Mouse (Mus musculus) spleen, postnatal 14 days (tissue): ENCODE measurements around the gene Thumpd3.
A peak's percentile ranks its signal among the peaks of the same experiment; 100 is the strongest.

Source experiments
- DNase-seq, 2 experiments: peaks; one replicate each; pipeline ENCODE4 v3.0.0; 2021 to 2022; ENCODE audit warnings: low spot score in 2 of 2

Thumpd3 gene

DNA sequence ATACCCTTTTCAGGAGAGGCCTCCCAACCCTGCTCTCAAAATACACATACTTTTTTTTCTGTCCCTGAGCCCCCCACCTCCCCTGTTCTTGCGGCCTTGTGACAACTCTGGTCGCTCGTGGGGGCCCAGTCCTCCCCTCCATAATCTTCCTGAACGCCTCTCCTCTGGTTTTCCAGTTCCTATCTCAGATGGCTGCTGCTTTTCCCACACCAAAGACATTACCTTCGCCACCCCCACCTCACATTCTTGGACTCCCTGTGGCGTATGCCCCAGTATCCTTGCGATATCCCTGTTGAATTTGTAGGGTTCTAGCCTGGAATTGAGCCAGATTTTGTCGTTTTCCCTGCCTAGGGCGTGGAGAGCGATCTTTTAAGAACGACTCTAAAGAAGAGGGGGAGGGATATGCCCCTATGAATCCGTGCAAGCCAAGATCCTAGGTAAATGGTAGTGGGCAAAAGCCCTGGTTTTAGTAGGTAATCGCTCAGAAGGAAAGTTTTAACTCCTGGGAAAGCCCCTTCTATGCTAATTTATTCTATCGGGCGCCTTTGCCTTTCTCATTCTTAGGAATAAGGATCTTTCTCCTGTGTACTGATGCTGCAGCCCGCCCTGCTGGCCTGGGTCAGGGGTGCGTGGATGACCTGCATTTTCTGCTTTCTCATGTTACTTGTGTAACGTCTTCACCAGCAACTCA lies 32.2 kb downstream of the Thumpd3 start:
- peak in 1 of 2 experiments; percentile 18 for DNase-seq

DNA sequence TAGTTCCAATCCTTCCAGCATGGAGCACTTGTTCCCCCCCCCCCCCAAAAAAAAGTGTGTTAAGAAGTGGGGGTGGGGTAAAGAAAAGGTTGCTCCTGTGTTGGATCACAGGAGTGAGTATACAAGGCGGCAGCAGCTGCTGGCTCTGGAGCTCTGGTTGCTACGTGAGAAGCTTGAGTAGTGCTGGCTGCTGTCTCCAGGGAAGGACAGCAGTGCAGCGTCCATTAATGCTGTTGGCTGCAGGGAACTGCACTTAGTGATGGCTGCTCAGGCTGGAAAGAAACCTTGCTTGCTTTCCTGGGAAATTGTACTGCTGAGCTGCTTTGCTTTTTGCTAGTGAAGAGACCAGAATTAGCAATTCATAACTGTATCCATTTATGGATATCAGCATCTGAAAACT lies 33.5 kb downstream of the Thumpd3 start:
- DNase-seq, result no peak

DNA sequence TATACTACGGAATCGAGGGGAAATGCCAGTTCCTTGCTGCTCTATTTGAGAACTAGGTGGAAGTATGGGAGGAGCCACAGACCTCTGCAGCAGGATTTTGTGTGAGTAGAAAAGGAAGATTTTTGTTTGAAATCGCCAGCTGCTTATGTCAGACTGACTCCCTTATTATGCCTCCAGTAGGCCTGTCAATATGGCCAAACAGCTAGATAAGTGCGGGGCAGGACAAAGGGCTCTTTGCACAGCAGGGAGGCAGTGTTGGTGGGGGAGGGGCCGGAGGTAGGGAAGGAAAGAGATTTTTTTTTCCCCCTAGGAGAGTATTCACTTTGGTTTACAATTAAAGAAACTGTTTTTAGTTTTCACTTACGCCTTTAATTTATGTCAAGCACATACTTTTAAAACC lies 36.2 kb downstream of the Thumpd3 start:
- no peak for DNase-seq

DNA sequence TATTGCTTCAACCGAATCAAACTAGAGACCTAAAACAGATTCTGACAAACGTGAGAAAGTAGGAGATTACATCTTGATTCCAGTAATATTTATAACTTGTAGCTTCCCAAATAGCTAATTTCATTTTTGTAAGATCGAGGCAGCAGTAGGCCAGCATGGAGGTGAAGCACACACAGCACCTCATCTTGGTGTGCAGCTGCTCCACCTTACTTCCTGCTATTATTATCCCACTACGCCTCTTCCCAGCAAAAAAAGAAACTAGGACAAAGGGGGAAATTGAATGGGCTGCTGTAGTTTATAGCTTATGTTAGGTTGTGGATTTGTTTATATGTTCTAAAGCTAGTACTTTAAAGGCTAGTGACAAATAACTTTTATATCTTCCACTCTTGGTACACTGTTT lies 38.6 kb downstream of the Thumpd3 start:
- DNase-seq, result no peak

DNA sequence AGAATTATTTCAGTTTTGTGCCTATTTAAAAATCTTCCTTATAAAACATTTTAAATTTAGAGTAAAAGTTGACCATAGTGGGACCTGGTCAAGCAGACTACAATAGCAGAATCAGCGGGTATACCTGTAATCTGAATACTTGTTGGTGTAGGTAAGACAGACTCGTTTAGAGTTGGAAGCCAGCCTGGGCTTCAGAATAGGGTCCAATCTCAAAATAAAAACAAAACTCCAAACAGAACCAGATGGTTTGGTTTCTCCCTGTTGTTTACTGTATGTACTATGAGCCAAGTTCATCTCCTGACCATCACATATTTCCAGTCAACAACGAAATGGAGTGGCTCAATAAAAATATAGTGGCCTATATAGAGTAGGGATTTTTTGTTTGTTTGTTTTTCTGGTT lies 47.2 kb downstream of the Thumpd3 start:
- no peak for DNase-seq

DNA sequence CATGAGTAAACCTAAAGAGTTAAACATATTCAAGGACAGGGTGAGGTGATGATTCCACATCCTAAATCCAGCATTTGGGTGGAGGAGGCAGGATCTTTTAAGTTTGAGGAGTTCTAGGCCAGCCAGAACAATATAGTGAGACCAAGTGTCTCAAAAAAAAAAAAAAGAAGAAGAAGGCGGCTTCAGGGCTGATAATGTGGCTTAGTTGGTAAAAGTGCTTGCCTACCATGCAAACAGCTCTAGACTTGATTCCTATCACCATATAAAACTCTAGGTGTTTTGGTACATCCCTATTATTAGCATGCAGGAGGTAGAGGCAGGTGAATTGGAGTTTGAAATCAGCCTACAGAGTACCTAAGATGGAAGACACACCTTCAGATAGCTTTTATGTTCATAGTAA lies 49.5 kb downstream of the Thumpd3 start:
- no peak for DNase-seq

DNA sequence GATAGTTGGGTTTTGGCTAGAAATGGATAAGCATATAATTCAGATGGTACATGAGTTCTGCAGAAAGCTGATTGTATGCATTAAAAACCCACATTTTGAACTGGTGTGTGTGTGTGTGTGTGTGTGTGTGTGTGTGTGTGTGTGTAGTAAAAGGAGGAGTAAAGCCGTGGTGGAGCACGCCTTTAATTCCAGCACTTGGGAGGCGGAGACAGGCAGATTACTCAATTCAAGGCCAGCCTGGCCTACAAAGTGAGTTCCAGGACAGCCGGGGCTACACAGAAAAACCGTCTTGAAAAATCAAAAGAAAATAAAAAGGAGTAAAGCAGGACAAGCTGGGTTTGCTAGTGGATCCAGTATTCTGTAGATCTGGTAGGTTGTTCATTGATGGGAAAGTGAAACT lies 51.6 kb downstream of the Thumpd3 start:
- no peak for DNase-seq

DNA sequence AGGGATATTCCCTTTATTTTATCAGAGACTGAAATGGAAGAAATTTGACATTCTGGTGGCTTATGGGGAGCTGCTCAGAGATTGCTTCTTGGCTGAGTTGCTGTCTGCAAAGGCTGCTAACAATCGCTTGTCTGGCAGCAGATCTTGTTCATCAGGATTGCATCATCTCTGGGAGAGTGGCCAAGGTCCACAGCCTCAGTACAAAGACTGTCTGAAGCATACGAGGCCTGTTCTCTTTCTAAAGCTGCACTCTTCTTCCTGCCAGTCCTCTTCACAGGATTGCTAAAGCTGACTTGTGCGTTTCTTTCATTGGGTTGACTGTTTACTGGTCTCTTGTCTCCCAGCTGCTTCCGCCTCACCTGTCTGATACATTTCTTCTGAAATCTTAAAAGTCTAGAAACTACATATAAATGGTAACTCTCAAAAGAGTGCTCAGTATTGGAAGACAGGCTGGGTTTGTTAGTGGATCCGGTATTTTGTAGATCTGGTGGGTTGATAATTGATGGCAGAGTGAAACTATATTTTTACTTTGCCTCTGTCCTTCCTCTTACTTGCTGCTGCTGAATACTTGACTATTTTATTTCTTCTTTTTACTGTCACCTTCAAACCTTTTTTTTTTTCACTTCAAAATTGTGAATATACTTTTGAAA lies 53.7 kb downstream of the Thumpd3 start:
- DNase-seq, result no peak

DNA sequence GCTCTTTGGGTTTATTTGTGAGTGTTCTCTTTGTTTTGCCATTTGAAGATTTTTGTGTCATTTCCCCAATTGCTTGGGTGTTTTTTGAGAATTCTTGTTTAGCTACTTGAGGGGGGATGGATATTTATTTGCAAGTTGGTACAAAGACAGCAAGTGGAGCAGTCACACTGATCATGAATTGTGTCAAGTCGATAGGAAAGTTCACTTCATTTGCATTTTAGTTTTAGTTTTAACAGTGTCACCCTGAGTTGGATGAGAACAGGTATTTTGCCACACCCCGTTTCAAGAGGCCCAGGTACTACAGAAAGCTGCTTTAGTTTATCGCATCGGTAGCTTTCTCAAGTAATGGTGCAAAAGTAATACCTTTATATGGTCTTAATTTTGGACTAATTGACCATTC lies 56.5 kb downstream of the Thumpd3 start:
- DNase-seq, result no peak

DNA sequence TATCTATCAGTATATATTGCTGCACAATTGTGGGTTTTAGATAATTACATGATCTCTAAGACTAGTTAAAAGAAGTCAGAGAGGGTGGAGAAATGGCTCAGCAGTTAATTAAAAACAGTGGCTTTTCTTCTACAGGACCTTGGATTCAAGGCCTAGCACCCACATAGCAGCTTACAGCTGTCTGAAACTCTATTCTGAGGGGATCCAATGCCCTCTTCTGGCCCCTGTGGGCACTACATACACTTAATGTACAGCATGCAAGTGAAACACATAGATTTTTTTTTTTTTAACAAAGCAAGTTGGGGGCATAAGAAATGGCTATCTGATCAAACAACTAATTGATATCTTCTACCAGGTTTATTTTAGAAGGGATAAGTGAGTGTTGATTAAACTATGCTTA lies 57.7 kb downstream of the Thumpd3 start:
- DNase-seq, result peak; percentile 43 to 67

DNA sequence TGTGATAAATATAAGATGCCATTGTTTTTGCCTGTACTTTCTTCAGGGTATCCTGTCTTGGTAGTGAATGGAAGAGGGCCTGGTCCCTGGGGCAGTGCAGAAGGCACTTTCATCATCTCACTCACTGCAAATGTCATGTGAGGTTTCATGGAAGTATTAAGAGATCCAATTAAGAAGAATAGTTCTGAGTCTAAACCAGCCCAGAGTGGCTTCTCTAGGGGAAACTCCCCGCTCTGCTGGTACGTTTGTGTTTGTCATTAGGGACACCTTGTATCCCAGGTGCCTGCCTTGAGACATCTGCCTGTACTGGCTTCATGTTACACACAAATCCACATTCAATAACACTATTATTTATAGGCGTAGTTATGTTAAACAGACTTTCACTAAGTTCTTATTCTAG lies 63.4 kb downstream of the Thumpd3 start:
- DNase-seq, result no peak

DNA sequence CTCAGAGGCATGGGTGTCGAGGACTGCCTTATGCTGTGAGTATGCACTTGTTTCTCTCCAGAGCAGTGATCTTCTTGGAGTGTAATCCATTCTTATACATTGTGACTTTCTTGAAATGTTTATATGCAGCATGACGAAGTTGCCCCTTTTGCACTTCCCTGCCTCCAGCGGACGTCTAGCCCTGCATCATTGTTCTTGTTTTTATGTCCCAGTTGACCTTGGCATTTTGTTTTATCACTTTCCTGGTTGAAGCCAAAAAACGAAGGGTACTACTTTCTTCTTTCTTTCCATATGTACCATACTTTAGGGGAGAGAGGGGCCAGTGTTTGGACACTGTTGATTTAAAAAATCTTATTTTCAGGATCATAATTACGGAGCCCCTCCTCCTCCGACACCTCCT lies 63.9 kb downstream of the Thumpd3 start:
- no peak for DNase-seq
